Mouse (Mus musculus): Measurements from ENCODE around the gene Amotl1. TPM values are rescaled to one million over a fixed set of nuclear protein-coding genes. Genes with fewer than 3 reads are reported as not detected.
A peak's percentile ranks its signal among the peaks of the same experiment; 100 is the strongest.
"Not testable (repeated sequence)": the region's sequence is repeated elsewhere in the genome, so short reads cannot be mapped to it uniquely, and the experiment has no call there.

The Amotl1 gene
- total RNA-seq, 2 experiments from 2014 or later, result 62.2 to 65.4 TPM

DNA sequence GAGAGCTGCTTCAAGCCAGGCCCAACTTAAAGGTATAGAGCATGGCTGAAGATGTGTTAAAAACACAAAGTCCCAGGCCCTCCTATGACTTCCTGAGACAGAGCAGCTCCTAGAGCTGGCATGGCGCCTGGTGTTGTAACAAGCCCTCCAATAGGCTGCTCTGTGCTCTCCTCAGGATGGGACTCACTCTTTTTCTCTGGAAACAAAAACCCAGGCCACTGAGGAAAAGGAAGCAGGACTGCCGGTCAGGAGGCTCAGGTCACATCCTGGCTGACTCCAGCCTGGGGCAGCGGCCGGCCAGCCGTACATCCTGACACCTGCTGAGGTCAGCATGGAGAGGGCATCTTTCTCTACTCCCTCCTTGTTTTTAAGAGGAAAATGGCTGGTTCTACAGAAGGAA lies 36.3 kb downstream of the Amotl1 start:
- intact Hi-C loops (cut with DNase I), result loop anchor here (5.0 kb wide), 1 partner anchor 34 kb away; no protein-coding TSS in a partner anchor

GRCm38 (mm10) chr9:14607464-14607863 lies 37.4 kb downstream of the Amotl1 start:
- intact Hi-C loops (cut with DNase I), result loop anchor here (5.0 kb wide), 1 partner anchor 35 kb away; no protein-coding TSS in a partner anchor

More for the DNA sequence above, 36.3 kb downstream of the Amotl1 start:
- DNase-seq, result peak; percentile 58 to 64

DNA sequence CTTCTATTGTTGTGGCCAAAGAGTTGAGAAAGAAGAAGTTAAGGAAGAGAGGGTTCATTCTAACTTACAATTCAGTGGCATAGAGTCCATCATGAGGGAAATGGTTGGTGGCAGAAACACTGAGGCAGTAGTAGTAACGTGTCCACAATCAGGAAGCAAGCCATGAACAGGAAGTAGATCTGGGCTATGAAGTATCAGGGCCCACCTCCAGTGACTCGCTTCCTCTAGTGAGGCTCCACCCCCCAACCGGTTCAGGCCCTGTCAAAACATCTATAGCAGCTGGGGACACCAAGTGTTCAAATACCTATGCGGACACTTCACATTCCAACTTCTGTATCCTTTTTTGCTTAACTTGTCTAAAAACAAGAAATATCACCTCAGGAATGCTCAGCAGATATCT lies 38.9 kb downstream of the Amotl1 start:
- intact Hi-C loops (cut with DNase I), result loop anchor here (5.0 kb wide), 1 partner anchor 36 kb away; no protein-coding TSS in a partner anchor
- DNase-seq, result no peak

More at GRCm38 (mm10) chr9:14607464-14607863, 37.4 kb downstream of the Amotl1 start:
- DNase-seq, result no peak

DNA sequence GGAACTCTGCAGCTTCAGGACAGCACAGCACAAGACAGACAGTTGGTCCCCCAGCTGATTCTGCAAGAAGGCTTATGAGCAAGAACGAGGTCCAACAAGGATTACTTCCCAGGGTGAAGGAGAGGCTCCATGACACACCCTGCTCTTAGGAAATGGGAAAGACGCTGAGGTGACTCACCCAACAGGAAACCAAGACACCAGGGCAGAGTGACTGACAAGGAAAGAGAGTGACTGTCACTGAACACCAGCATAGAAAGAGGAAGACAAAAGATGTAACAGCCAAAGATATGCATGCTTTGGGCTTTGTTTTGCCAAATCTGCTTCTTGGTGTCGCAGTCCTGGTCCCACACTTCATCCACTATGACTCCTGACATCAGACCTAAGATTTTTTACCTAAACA lies 40.5 kb downstream of the Amotl1 start:
- DNase-seq, result no peak
- intact Hi-C loops (cut with DNase I), result no loop called here

GRCm38 (mm10) chr9:14603475-14603874 lies 41.4 kb downstream of the Amotl1 start:
- DNase-seq, result no peak
- intact Hi-C loops (cut with DNase I), result no loop called here

DNA sequence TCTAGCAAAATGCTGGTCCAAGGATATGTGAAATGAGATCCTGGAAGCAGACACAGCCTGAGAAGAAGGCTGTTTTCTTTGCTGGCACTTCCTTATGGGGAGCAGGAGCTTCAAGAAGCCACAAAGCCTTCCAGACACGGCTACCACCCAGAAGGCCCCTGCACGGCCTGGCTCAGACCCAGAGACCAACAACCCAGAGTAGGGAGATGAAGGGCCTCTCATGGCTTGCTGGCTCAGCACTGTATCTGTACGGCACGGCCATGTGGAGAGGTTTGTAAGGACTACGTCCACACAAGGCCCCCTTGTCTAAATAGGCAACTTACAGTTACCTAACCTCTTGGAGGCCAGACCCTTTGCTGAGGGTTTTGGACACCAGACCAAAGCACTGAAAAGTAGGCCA lies 45.1 kb downstream of the Amotl1 start:
- no peak for DNase-seq
- intact Hi-C loops (cut with DNase I), result no loop called here

- no peak for DNase-seq
- intact Hi-C loops (cut with DNase I), result no loop called here
Observed at GRCm38 (mm10) chr9:14598157-14598556, 46.7 kb downstream of the Amotl1 start.

- no peak for DNase-seq
- intact Hi-C loops (cut with DNase I), result no loop called here
Observed at GRCm38 (mm10) chr9:14597429-14597828, 47.4 kb downstream of the Amotl1 start.

- no peak for DNase-seq
- intact Hi-C loops (cut with DNase I), result no loop called here
Observed at GRCm38 (mm10) chr9:14596858-14597257, 48.0 kb downstream of the Amotl1 start.

- intact Hi-C loops (cut with DNase I), result no loop called here
- peak in 1 of 2 experiments; percentile 23 for DNase-seq
Observed at GRCm38 (mm10) chr9:14596427-14596826, 48.4 kb downstream of the Amotl1 start.

DNA sequence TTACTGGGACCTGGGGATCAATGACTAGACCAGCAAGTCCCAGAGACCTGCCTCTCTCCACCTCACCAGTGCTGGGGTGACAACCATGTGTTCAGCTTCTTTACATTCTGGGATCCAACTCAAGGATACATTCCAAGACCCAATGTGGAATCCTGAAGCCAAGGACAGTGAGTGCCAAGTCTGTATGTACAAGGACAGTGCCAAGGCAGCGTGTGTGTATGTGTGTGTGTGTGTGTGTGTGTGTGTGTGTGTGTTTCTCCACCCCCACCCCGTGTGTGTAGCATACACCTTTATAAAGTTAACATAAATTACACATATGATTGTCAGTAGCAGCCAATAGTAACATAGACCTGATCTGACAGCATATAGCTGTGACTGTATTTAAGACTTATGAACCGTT lies 49.0 kb downstream of the Amotl1 start:
- intact Hi-C loops (cut with DNase I), result no loop called here
- DNase-seq, result no peak

DNA sequence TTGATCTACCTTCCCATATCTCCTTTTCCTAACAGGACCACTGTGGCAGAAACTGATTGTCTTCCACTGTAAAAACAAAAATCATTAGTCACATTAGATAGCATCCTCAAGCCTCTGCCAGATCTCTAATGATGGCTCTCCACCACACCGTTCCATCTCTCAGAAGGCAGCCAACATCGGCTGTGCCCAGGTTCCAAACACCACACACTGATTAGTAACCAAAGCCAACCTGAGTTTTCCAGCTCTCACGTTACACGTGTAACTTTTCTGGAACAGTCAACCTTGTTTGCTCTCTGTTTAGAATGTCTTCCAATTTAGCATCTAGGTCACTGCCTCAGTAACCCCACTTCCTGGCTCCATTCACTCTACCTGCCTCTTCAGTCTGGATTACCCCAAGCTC lies 51.0 kb downstream of the Amotl1 start:
- intact Hi-C loops (cut with DNase I), result no loop called here
- DNase-seq, result no peak

- intact Hi-C loops (cut with DNase I), result no loop called here
- no peak for DNase-seq
Observed at GRCm38 (mm10) chr9:14590666-14591065, 54.2 kb downstream of the Amotl1 start.

DNA sequence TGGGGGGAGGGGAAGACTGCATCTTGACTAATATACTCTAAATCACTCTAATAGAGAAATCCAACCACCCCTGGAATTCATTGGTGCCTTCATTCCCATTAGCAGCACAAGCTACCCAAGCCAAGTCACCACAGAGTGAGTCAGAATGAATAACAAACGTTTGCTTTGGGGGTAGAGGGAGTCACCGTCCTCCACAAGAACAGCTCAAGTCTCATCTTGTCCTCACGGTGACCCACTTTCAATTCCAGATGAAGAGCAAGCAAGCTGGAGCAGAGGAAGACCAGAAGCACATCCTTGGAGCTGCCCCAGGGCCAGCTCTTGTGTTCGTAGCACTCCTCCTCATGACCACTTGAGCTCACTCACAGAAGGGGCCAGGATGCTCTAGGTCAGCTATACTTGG lies 56.2 kb downstream of the Amotl1 start:
- no peak for DNase-seq
- intact Hi-C loops (cut with DNase I), result no loop called here

DNA sequence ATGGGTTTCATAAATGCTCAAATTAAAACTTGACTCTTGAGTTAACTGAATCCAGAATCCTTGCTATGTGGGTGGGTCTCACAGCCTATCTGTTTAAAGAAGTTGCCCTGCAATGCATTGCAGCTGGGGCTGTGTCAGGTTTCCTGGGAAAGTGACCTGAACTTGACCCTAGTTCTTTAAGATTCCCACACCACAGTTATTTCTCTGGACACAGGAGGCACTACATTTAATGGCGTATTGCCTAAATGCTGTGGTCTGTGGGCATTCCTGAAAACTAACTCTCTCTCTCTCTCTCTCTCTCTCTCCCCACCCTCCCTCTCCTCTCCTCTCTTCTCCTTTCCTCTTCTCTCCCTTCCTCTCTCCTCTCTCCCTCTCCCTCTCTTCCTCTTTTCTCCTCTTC lies 59.2 kb downstream of the Amotl1 start:
- intact Hi-C loops (cut with DNase I), result no loop called here
- DNase-seq, result no peak

GRCm38 (mm10) chr9:14578960-14579359 lies 65.9 kb downstream of the Amotl1 start:
- intact Hi-C loops (cut with DNase I), result loop anchor here (5.0 kb wide), 2 partner anchors 63 to 118 kb away; no protein-coding TSS in a partner anchor
- no peak for DNase-seq

GRCm38 (mm10) chr9:14576359-14576758 lies 68.5 kb downstream of the Amotl1 start:
- not testable (repeated sequence) for DNase-seq
- intact Hi-C loops (cut with DNase I), result loop anchor here (5.0 kb wide), 2 partner anchors 66 to 121 kb away; no protein-coding TSS in a partner anchor

DNA sequence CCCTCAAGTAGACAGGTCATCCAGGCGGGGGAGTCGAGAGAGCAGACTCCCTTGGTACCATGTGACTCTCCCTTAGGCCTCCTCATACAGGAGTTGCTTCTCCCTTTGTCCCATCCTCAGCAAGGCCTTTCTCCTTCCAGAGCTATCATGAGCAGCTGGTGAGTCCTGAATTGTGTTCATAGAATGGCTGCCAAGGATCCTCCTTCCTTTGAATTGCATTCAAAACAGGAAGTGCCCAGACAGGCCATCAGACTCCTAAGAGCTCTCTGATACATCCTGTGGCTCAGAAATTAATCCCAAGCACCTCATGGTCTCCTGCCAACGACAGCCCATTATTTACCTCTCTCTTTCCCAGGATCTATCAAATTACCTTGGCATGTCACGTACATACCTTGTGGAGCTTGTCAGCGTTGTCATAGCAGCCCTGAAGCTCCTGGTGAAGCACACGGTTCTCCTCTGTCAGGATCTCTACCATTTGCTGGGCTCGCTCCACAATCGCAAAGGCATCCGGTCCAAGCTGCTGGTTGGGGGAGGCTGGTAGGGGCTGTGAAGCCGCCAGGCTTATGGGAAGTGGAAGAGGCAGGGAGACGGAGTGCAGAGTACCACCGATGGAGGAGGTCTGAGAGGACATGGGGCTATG lies 70.0 kb downstream of the Amotl1 start:
- DNase-seq, result peak; percentile 24 to 43
- intact Hi-C loops (cut with DNase I), result loop anchor here (5.0 kb wide), 2 partner anchors 67 to 122 kb away; no protein-coding TSS in a partner anchor

DNA sequence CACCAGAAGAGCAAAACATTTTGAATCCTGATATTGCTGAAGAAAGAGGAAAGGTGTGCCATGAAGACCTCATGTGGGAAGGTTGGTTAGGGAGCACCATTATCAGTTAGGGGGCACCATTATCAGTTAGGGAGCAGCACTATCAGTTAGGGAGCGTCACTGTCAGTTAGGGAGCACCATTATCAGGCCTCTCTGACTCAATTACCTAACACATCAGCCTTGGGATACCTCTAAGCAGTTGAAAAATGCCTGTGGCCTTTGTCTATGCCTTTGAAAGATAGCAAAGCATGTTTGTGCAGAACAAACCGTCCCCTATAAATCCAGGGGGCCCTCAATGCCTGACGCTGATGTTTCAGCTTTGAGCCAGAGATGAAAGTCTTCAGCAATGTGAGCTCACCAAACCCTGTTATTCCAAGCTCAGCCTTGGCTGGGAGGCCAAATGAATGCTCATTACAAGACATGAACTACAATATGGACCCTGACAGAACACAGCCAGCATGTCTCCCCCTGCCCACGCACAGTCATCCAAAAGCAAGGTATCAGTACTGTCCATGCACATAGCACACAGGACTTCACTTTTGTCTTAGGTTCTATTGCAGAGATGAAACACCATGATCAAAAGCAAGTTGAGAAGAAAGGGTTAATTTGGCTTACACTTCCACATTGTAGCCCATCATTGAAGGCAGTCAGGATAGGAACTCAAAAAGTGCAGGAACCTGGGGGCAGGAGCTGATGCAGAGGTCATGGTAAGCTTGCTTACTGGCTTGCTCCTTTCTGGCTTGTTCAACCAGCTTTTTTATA lies 75.5 kb downstream of the Amotl1 start:
- DNase-seq, result no peak
- intact Hi-C loops (cut with DNase I), result no loop called here

- intact Hi-C loops (cut with DNase I), result no loop called here
- no peak for DNase-seq
Observed at GRCm38 (mm10) chr9:14568487-14568886, 76.4 kb downstream of the Amotl1 start.

DNA sequence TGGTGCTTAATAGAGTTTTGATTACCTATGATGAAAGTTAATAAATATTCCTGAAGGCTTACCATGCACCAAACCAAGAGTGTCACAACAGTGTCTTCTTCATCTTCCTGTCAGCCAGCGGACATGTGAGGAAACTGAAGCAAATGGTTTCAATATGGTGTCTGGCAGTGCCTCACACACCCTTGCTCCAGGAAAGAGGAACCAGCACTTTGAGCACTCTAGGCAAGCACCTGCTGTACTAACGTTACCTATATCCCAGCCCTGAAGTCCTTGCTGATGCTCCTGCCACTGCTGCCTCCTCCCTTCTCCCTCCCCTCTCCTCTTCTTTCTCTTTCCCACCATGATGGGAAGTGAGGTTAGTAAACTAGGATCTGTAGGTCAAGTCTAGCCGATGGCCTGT lies 80.4 kb downstream of the Amotl1 start:
- intact Hi-C loops (cut with DNase I), result no loop called here
- DNase-seq, result no peak

DNA sequence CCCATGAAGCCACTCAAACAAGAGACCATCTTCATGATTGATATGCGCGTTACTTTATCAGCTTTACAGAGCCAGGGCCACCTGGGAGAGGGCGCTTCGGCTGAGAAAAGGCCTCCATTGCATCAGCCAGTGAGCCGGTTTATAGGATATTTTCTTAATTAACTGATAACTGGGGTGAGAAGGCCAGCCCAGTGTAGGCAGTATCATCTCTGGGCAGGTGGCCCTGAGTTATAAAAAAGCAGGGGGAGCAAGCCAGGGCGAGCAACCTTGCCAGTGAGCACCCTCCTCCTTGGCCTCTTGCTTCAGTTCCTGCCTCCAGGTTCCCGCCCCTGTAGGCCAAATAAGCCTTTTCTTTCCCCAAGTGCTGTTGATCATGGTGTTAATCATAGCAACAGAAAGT lies 81.5 kb downstream of the Amotl1 start:
- intact Hi-C loops (cut with DNase I), result no loop called here
- no peak for DNase-seq
